Mouse (Mus musculus): Measurements from ENCODE around the gene Sccpdh. TPM values are rescaled to one million over a fixed set of nuclear protein-coding genes. Genes with fewer than 3 reads are reported as not detected.

Gene Sccpdh
- polyA plus RNA-seq (2012; fragmentation: generic; extraction: Trizol) = 10 to 100 TPM in 1 of 2 experiments, 1 to 10 TPM in 1; 2.9 to 19.2 TPM

DNA sequence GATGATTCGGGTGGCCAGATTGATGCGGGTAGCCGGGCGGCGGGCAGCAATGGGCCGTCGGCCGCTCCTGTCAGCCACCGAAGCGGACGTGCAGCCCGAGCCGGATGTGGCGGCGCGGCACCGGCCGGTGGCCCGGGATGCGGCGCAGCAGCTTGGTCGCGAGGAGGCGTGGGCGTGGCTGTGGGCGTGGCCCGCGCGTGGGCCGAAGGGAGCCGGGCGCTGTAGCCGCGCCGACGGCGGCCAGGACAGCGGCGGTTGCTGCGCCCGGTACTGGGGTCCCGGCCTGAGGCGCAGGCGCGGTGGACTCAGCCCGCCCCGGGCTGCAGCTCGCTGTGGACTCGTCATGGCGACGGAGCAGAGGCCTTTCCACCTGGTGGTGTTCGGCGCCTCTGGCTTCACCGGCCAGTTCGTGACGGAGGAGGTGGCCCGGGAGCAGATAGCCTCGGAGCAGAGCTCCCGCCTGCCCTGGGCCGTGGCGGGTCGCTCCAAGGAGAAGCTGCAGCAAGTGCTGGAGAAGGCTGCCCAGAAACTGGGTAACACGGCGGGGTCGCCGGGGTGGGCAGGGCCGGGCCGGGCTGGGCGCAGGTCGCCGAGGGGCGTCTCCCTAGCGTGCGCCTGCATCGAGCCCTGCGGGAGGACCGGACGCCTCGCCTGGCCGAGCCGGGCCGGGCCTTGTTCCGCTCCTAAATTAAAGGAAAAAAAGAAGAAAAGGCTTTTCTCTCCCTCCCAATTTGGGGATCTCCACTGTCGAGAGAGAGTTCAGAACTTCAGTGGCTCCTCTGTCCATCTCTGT lies at the start of gene Sccpdh:
Gene Sccpdh, plus strand, starts transcription at position 198 of the 793 bp plus-strand sequence.

Other genes starting within 250 kb of the Sccpdh start
- 1 to 10 TPM; 6.9 to 8.4 TPM for gene Smyd3, start 150.2 kb upstream of the Sccpdh start, polyA plus RNA-seq (2012; fragmentation: generic; extraction: Trizol)
- 1 to 10 TPM in 1 of 2 experiments, under 1 TPM in 1; 0.50 to 6.2 TPM for gene Tfb2m, start 121.9 kb upstream of the Sccpdh start, polyA plus RNA-seq (2012; fragmentation: generic; extraction: Trizol)
- gene Cnst, start 121.8 kb upstream of the Sccpdh start, polyA plus RNA-seq (2012; fragmentation: generic; extraction: Trizol) = 1 to 10 TPM in 1 of 2 experiments, under 1 TPM in 1; 0.61 to 4.9 TPM
- not detected for gene Kif28, start 77.1 kb downstream of the Sccpdh start, polyA plus RNA-seq (2012; fragmentation: generic; extraction: Trizol)
- gene Gm10518, start 135.2 kb downstream of the Sccpdh start, polyA plus RNA-seq (2012; fragmentation: generic; extraction: Trizol) = under 1 TPM in 1 of 2 experiments, not detected in 1; 0.02 TPM
- gene Ahctf1, start 135.5 kb downstream of the Sccpdh start, polyA plus RNA-seq (2012; fragmentation: generic; extraction: Trizol) = 1 to 10 TPM in 1 of 2 experiments, under 1 TPM in 1; 0.90 to 6.5 TPM

Data from C3H10T1/2 (cell line).